Mouse (Mus musculus): ENCODE measurements at regions not wholly inside any gene's neighbourhood (a gene's known extent, or its start where the extent isn't known, plus 50 kb on each side); places are given as distances from the start of the nearest gene placed in this dataset.

GRCm38 (mm10) chr17:88255744-88256598, 184.5 kb upstream of the Foxn2 start:
- peak; percentile 45 to 66 for DNase-seq (ENCODE audit: low read depth in 2 of 2, low spot score in 2 of 2)

DNA sequence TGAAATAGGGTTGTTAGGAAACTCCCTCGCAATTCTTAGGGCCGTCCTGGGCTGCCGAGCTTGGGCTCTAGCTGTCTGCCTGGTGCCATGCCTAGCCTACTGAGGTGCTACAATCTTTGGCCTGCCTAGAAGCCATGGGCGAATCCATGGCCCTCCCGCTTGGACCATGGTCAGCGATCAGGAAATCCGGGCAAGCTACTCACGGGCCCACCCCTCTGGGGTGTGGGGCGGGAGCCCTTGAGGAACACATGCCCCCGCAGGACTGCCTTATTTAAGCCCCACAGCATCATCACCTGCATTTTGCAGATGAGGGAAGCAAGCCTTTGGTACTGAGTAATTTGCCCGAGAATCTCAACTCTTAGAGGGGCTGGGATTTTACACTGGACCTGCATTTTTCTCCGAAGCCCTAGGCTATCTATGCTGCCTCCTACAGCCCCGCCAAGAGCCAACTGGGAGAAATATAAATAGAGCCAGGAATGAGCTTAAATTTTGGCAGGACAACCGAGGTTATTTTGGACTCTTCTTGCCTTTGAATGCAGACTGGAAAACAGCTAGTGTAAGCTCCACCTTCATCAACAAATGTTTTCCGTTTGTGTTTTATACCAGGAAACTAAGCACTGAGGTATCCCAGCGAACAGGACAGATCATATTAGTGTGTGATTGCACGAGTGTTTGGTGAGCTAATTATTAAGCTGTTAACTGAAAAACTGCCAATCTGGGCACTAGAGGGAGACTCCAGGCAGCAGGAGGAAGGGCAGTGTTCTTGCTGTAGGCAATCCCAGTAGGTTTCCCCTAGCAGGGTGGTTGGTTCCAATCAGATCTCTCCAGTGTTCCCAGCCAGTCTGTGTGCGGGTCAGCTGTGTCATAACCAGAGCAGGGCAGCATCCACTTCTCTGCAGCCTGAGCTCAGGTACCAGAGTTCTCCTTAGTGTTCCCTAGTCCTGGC, 183.6 kb upstream of the Foxn2 start:
- DNase-seq (ENCODE audit: low read depth in 2 of 2, low spot score in 2 of 2) = no peak

DNA sequence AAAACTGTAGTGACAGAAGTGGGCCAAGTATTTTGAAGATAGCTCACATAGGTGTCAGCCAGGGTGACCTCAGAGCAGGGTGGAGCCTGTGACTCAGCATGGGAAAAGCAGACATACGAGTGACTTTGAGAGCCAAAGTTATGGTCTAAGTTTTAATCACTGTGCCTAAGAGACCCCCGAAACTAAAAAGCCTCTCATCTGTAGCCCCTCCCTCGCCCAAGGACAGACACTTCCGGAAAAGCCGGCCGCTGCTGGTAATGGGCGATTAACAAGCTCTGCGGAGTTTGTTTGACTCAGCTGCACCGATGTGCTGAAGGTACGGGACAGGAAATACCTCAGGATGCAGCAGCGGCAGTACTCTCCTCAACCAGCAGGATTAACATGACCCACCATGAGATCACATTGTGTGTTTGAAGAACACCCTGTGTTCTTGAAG, 182.1 kb upstream of the Foxn2 start:
- peak; percentile 10 to 41 for DNase-seq (ENCODE audit: low read depth in 2 of 2, low spot score in 2 of 2)

GRCm38 (mm10) chr17:88260176-88260575, 180.3 kb upstream of the Foxn2 start:
- DNase-seq (ENCODE audit: low read depth in 2 of 2, low spot score in 2 of 2) = no peak

GRCm38 (mm10) chr17:88260826-88261225, 179.7 kb upstream of the Foxn2 start:
- no peak for DNase-seq (ENCODE audit: low read depth in 2 of 2, low spot score in 2 of 2)

DNA sequence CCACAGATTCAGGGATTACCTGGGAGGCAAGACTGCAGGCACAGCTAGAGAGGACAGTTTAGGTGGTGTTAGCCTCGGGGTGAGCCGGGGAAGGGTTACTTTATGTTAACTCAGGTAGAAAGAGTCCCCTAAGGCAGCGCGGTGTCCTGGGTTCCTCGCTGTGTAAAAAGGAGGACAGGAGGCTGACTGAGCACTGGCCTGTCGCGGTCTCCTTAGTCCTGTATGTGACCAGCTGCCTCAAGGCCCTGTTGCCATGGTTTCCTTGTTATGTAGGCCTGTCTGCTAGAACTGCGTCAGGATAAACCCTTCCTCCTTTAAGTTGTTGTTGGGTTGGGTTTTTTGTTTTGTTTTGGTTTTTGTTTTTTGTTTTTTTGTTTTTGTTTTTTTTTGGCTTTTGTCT, 179.0 kb upstream of the Foxn2 start:
- DNase-seq (ENCODE audit: low read depth in 2 of 2, low spot score in 2 of 2) = no peak

- no peak for DNase-seq (ENCODE audit: low read depth in 2 of 2, low spot score in 2 of 2)
These were observed 178.0 kb upstream of the Foxn2 start for GRCm38 (mm10) chr17:88262326-88263187.

DNA sequence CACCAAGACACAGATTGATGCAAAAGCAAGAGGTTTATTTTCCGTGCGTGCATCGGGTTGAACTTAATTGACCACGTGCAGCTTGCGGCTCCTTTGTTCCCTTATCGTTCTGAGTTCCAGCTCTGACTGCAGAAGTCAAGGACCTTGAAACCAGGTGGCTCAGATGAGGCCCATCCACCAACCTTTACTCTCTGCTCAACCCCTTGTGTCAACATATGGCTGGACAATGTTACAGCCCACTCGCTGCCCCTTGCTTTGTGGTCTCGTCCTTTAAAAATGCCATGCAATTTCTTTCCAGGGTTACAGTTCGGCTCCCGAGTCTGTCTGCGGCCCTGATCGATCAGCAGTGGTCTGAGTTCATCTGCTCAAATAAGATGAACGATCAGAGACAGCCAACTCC, 175.2 kb upstream of the Foxn2 start:
- no peak for DNase-seq (ENCODE audit: low read depth in 2 of 2, low spot score in 2 of 2)

DNA sequence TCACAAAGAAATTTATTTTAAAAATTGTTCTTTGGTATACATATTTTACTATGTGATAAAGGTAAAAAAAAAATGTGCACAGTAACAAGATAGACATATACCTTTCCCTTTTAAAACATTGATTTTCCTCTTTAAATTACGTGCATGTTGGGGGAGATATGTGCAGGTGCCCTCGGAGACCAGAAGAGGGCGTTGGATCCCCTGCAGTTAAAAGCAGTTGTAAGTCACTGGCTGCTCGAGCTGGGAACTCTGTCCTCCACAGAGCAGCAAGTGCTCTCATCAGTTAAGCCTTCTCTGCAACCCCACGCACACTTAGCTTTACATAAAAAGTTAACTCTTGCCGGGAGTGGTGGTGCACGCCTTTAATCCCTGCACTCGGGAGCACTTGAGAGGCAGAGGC, 172.3 kb upstream of the Foxn2 start:
- no peak for DNase-seq (ENCODE audit: low read depth in 2 of 2, low spot score in 2 of 2)

- DNase-seq (ENCODE audit: low read depth in 2 of 2, low spot score in 2 of 2) = no peak
These were observed 171.7 kb upstream of the Foxn2 start for GRCm38 (mm10) chr17:88268802-88269201.

GRCm38 (mm10) chr17:88270896-88271295, 169.6 kb upstream of the Foxn2 start:
- no peak for DNase-seq (ENCODE audit: low read depth in 2 of 2, low spot score in 2 of 2)

- no peak for DNase-seq (ENCODE audit: low read depth in 2 of 2, low spot score in 2 of 2)
These were observed 168.3 kb upstream of the Foxn2 start for GRCm38 (mm10) chr17:88272161-88272560.

- no peak for DNase-seq (ENCODE audit: low read depth in 2 of 2, low spot score in 2 of 2)
These were observed 167.0 kb upstream of the Foxn2 start for GRCm38 (mm10) chr17:88273520-88273919.

GRCm38 (mm10) chr17:88274003-88274698, 166.4 kb upstream of the Foxn2 start:
- DNase-seq (ENCODE audit: low read depth in 2 of 2, low spot score in 2 of 2) = no peak

DNA sequence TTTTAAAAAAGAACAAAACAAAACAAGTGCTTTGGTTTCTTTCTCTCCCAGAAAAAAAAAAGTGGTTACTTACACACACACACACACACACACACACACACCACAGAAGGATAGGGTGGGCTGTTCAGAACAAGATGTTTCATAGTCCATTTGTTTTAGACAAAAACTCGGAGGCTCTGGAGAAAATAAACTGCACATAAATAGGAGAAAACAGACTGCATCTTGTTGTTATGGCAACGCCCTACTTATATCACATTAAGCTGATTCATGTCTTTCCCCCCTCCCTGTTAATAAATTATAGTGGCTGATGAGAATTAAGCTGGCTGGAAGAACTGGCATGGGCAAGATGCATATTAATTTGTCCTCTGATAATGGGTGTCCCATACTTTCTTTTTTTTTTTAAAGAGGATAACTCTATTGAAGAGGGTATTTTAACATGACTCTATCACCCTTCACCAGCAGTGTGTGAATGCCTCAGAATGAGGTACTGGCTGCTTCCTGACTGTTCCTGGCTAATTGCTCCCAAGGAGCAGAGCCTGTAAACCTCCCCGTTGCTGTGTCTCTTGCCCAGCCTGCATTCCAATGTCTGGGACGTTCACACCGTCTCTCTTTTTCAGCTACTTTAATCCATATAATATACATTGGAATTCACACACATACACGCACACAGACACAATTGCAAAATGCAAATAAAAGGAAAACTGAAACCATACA, 165.6 kb upstream of the Foxn2 start:
- DNase-seq (ENCODE audit: low read depth in 2 of 2, low spot score in 2 of 2) = no peak

DNA sequence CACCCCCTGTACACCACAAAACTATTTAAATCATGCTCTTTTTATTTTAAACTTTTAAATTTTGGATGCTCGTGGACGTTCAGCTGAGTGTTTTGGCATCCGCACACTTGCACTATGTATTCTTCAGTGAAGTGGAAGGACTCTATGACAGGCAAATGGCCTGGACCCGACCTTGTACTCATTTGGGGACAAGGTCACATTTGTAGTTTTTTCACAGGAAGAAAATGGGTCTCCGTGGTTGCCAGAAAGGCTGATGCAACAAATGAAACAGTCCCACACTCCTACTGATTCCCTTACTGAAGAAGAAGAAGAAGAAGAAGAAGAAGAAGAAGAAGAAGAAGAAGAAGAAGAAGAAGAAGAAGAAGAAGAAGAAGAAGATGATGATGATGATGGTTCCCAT, 160.9 kb upstream of the Foxn2 start:
- DNase-seq (ENCODE audit: low read depth in 2 of 2, low spot score in 2 of 2) = no peak

DNA sequence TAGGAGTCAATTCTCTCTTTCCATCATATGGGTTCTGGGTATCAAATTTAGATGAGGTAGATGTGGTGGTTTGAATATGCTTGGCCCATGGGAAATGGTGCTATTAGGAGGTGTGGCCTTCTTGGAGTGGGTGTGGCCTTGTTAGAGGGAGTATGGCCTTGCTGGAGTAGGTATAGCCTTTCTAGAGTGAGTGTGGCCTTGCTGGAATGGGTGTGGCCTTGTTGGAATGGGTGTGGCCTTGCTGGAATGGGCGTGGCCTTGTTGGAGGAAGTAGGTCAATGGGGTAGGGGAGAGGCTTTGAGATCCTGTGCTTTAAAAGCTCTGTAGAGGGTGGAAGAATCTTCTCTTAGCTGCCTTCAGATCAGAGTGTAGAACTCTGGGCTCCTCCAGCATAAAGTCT, 157.8 kb upstream of the Foxn2 start:
- DNase-seq (ENCODE audit: low read depth in 2 of 2, low spot score in 2 of 2) = no peak

- DNase-seq (ENCODE audit: low read depth in 2 of 2, low spot score in 2 of 2) = no peak
These were observed 156.0 kb upstream of the Foxn2 start for GRCm38 (mm10) chr17:88284477-88284876.

DNA sequence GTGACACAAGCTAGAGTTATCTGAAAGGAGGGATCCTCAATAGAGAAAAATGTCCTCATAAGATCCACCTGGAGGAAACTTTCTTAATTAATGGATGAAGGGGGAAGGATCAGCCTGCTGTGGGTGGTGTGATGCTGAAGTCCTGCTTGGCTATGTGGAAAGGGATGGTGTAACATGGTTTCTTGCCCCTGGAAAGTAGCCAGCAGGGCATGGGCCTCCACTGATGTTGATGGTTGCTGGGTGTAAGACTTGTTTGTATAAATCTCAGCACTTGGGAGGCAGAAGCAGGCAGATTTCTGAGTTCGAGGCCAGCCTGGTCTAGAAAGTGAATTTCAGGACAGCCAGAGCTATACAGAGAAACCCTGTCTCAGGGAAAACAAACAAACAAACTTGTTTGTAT, 152.7 kb upstream of the Foxn2 start:
- no peak for DNase-seq (ENCODE audit: low read depth in 2 of 2, low spot score in 2 of 2)

DNA sequence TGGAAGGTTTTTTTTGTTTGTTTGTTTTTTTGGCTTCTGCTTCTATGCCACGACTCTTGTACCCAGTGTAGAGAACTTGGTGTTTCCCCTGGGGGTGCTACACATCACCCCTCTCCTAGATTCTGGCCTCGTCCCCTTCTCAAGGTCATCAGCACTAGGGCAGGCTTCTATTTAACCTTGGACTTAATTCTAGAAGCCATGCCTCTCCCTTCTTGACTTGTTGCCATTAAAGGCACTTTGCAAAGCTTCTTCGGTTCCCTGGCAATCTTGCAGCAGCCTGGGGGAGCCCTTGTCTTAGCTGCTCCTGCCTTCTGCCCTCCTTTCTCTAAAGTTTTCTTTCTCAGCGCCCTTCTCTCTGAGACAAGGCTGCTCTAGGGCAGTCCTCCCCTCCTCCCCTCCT, 143.0 kb upstream of the Foxn2 start:
- DNase-seq (ENCODE audit: low read depth in 2 of 2, low spot score in 2 of 2) = no peak

All from CD8-positive naive resting alpha-beta T cell, adult 2 months (primary cell).